Mouse (Mus musculus) spleen, adult 18-20 months (tissue): ENCODE results near the gene Csf2rb.

Experiments
- DNase-seq, 2 experiments: peaks; one replicate each; pipeline ENCODE4 v3.0.0; 2022; ENCODE audit warnings: mixed read lengths in 2 of 2

Csf2rb gene

DNA sequence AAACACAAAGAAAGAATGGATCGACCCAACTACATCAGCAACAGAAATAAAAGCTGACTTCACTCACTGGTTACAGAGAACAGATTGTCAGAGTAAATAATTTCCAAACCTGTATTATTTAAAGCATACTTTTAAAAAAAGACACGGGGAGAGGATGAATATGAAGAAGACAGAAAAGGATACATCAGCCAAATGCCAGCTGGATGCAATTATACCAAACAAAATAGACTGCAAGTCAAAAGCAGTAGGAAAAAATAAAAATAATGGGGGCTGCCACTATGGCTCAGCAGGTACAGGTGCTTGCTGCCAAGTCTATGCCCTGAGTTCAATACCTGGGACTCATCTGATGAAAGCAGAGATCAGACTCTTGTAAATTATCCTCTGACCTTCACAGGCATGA, 54.7 kb downstream of the Csf2rb start:
- no peak for DNase-seq

- DNase-seq, result no peak
Measured at GRCm38 (mm10) chr15:78380741-78381140, 55.2 kb downstream of the Csf2rb start.

DNA sequence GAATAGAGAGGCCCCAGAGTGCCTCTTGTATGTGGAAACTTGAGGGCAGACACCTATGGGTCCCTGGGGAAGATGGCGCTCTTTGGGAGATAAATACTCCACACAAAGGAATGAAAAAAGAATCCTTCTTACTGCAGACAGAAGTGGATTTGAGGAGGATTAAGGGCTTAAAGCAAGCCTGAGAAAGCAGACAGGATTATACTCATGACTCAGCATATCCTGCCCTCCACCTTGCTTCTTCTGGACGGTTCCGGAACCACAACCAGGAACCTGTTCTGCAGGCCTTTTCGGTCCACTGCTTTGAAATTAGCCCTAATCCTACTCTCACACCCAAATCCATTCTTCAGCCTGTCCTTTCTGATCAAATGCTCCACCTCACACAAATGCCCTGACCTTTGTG, 56.6 kb downstream of the Csf2rb start:
- no peak for DNase-seq

DNA sequence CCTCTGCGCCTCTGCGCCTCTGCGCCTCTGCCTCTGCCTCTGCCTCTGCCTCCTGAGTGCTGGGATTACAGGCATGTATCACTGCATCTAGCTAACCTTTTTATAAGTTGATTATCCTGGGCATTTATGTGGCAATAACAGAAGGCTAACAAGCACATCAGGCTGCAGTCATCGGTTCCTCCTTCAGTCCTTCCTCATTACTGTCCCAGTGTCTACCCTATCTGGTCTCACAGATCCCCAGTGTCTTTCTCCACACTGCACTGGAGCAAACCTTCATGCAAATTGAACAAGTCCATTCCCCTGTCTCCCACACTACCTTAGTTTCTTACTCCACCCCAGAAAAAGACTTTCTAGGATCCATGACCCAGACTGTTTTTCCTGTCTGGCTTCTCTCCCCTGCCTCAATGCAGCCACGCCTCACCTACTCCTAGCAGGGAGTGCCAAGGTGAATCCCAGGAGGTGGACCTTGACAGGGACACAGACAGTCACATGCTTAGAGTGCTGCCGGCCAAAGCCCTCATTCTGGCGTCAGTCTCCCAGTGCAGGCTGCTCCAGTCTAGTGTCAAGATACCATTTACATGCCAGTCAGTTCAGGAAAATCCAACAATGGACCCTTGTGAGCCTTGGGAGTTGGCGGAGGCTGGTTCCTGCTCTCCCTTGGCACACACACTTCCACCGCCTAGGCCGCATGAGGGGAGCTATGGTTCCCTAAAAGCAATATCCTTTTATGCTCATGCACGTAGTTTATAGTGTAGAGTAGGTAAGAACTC, 58.1 kb downstream of the Csf2rb start:
- no peak for DNase-seq

- no peak for DNase-seq
Measured at GRCm38 (mm10) chr15:78384220-78385116, 58.9 kb downstream of the Csf2rb start.

- DNase-seq, result no peak
Measured at GRCm38 (mm10) chr15:78385564-78385963, 60.0 kb downstream of the Csf2rb start.

DNA sequence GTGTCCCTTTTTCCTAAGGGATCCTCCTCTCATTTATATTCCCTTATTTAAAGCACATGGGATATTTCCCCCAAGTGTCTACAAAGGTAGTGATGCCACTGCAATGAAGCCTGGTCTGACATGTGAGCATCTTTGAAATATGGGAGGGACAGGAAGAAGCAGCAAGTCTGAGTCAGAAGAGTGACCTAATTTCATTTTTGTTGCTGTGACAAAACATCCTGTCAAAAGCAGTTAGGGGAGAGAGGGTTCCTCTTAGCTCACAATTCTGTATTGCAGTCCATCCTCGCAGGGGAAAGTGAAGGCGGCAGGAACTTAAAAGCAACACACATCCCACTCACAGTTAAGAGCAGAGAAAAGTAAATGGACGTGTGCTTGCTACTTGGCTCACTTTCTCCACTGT, 65.3 kb downstream of the Csf2rb start:
- DNase-seq, result no peak

DNA sequence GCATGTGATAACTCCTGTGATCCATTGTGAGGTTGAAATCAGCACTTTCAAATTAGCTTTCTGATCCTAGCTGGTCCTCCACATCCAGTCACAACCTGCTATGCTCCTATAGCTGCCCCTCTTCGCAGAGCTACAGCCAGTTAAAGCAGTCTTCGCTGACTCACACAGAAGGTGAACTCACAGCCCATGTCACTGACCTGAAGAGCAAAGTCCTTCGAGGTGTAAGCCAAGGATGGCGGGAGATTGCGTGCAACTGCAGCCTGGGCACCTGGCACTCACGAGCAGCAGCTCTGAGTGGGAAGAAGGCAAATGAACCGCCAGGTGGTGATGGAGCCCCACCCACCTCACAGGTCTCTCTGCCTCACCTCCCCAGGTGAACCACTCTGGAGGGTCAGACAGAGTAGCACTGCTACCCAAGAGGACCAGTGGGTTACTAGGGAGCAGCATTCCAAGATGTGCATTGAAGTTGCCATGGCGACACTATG, 70.0 kb downstream of the Csf2rb start, which contains the start of gene Tex33:
Gene Tex33, minus strand, starts transcription at position 435 of the 485 bp plus-strand sequence.
- DNase-seq, result no peak

DNA sequence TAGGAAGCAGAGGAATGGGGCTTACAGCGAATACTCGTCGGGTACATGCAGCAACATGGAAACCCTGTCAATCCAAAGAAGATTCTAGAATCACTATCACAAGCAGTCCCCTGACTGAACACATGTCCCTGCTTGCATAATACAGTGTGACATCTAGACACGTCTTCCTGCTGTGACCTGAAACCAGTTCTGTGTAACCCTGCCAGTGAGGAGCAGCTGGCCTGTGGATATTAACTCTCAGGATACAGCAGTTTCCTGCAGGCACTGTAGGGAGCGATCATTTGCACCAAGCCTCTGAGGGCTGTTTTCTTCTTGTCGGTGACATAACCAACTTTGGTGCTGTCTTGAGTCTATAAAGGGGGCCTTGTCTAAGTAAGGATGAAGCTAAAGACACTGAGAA, 75.8 kb downstream of the Csf2rb start:
- DNase-seq, result no peak

- DNase-seq, result no peak
Measured at GRCm38 (mm10) chr15:78401921-78402320, 76.4 kb downstream of the Csf2rb start.

GRCm38 (mm10) chr15:78402423-78402822, 76.9 kb downstream of the Csf2rb start:
- no peak for DNase-seq

DNA sequence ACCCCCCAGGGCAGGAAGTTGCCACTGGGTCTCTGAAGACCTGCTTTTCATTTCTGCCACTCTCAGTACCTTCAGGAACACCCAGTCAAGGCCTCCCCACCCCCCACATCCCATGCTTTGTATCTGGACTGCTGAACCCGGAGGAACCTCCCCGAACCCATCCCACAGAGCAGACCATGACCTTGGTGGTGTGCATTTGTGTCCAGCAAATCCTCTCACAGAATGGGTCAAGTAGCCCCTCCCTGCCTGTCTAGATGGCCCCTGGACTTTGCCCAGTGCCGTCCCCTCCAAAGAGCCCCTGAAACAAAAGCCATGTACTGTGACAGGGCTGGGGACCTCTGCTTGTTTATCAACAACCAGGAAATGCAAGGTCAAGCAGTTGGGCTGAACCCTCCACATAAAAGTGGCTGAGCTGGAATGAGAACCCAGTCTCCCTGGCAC, 77.8 kb downstream of the Csf2rb start:
- no peak for DNase-seq
